Mouse (Mus musculus) MEL (cell line): ENCODE data around the gene Rela. TPM values are rescaled to one million over a fixed set of nuclear protein-coding genes. Genes with fewer than 3 reads are reported as not detected.

Experiments
- DNase-seq: peaks from one replicate; pipeline ENCODE4 v3.0.0; 2011; ENCODE audit warnings: low read depth, low spot score
- H3K27ac ChIP-seq: 2 replicates; pipeline ENCODE4 v1.5.1; 2012; ENCODE audit warnings: low read depth, mild to moderate bottlenecking, control low read depth, low read length, moderate library complexity; ENCODE audit not compliant: control insufficient read depth
- H3K27me3 ChIP-seq, 2 experiments: fragments of 150-350 bp in 1 of 2; sonication (generic) in 1 of 2; 2 replicates each; pipeline ENCODE4 v1.6.1; 2012; ENCODE audit warnings: low read length in 2 of 2, mild to moderate bottlenecking in 2 of 2, improper control_type of control experiment in 1 of 2, moderate library complexity in 1 of 2; ENCODE audit not compliant: insufficient read depth in 2 of 2, control insufficient read depth in 1 of 2
- H3K36me3 ChIP-seq, 2 experiments: 2 replicates each; pipeline ENCODE4 v1.6.1; 2012 to 2014; ENCODE audit warnings: low read length in 2 of 2, improper control_type of control experiment in 1 of 2, inconsistent platforms in 1 of 2, mild to moderate bottlenecking in 1 of 2; ENCODE audit not compliant: insufficient read depth in 2 of 2, control insufficient read depth in 1 of 2
- H3K4me1 ChIP-seq, 2 experiments: fragments of 150-350 bp in 1 of 2; sonication (generic) in 1 of 2; 2 replicates each; pipeline ENCODE4 v1.6.1; 2012; ENCODE audit warnings: low read length in 2 of 2, improper control_type of control experiment in 1 of 2, mild to moderate bottlenecking in 1 of 2; ENCODE audit not compliant: insufficient read depth in 2 of 2, control insufficient read depth in 1 of 2
- H3K4me3 ChIP-seq, 2 experiments: fragments of 150-350 bp in 1 of 2; sonication (generic) in 1 of 2; 2 replicates each; pipeline ENCODE4 v1.5.1; 2012; ENCODE audit warnings: low read depth in 2 of 2, low read length in 2 of 2, mild to moderate bottlenecking in 2 of 2, moderate library complexity in 2 of 2, control low read depth in 1 of 2, improper control_type of control experiment in 1 of 2; ENCODE audit not compliant: control insufficient read depth in 1 of 2, insufficient read depth in 1 of 2
- H3K79me2 ChIP-seq: 2 replicates; pipeline ENCODE4 v1.6.1; 2012; ENCODE audit warnings: mild to moderate bottlenecking, low read length, moderate library complexity; ENCODE audit not compliant: control insufficient read depth, poor library complexity, insufficient read depth
- H3K9ac ChIP-seq: 2 replicates; pipeline ENCODE4 v1.6.1; 2012; ENCODE audit warnings: low read depth, mild to moderate bottlenecking, control low read depth, low read length, moderate library complexity; ENCODE audit not compliant: control insufficient read depth, poor library complexity, severe bottlenecking
- H3K9me3 ChIP-seq: fragments of 150-350 bp; sonication (generic); replicated peaks from 2 replicates; pipeline ENCODE4 v1.6.1; 2012; ENCODE audit warnings: mild to moderate bottlenecking, low read length, improper control_type of control experiment, moderate library complexity; ENCODE audit not compliant: insufficient read depth
- BHLHE40 ChIP-seq: IDR thresholded peaks from 2 replicates; pipeline ENCODE4 v1.6.1; 2012; ENCODE audit warnings: low read depth, mild to moderate bottlenecking, inconsistent platforms, low read length, improper control_type of control experiment, borderline replicate concordance
- CHD1 ChIP-seq: IDR thresholded peaks from 2 replicates; pipeline ENCODE4 v1.6.1; 2012; ENCODE audit warnings: low read depth, mild to moderate bottlenecking, inconsistent platforms, low read length, improper control_type of control experiment
- CHD2 ChIP-seq: IDR thresholded peaks from 2 replicates; pipeline ENCODE4 v1.6.1; 2011; ENCODE audit warnings: low read length, improper control_type of control experiment
- CTCF ChIP-seq, 3 experiments: IDR thresholded peaks in 2 of 3; conservative IDR thresholded peaks in 1 of 3; 2 replicates each; pipeline ENCODE4 v1.5.1; 2011 to 2012; ENCODE audit warnings: low read length in 3 of 3, low read depth in 2 of 3, mild to moderate bottlenecking in 2 of 3, improper control_type of control experiment in 1 of 3, inconsistent platforms in 1 of 3, mixed read lengths in 1 of 3, moderate library complexity in 1 of 3; ENCODE audit not compliant: control insufficient read depth in 1 of 3, insufficient read depth in 1 of 3, poor library complexity in 1 of 3, severe bottlenecking in 1 of 3
- E2F4 ChIP-seq: IDR thresholded peaks from 2 replicates; pipeline ENCODE4 v1.6.1; 2011; ENCODE audit warnings: low read depth, low read length, improper control_type of control experiment, borderline replicate concordance
- EP300 ChIP-seq, 2 experiments: IDR thresholded peaks; 2 replicates each; pipeline ENCODE4 v1.6.1; 2011; ENCODE audit warnings: improper control_type of control experiment in 2 of 2, low read length in 2 of 2, low read depth in 1 of 2, mild to moderate bottlenecking in 1 of 2
- ETS1 ChIP-seq: IDR thresholded peaks from 2 replicates; pipeline ENCODE4 v1.6.1; 2012; ENCODE audit warnings: low read depth, mild to moderate bottlenecking, inconsistent platforms, low read length, improper control_type of control experiment, moderate library complexity
- GABPA ChIP-seq: IDR thresholded peaks from 2 replicates; pipeline ENCODE4 v1.6.1; 2012; ENCODE audit warnings: low read depth, mild to moderate bottlenecking, inconsistent platforms, low read length, improper control_type of control experiment, moderate library complexity
- GATA1 ChIP-seq: IDR thresholded peaks from 2 replicates; pipeline ENCODE4 v1.6.1; 2011; ENCODE audit warnings: low read depth, low read length, improper control_type of control experiment
- HCFC1 ChIP-seq: IDR thresholded peaks from 2 replicates; pipeline ENCODE4 v1.6.1; 2012; ENCODE audit warnings: low read depth, mild to moderate bottlenecking, inconsistent platforms, low read length, improper control_type of control experiment, moderate library complexity
- JUND ChIP-seq: IDR thresholded peaks from 2 replicates; pipeline ENCODE4 v1.6.1; 2011; ENCODE audit warnings: low read depth, mild to moderate bottlenecking, improper control_type of control experiment, low read length
- KAT2A ChIP-seq: conservative IDR thresholded peaks from 2 replicates; pipeline ENCODE4 v1.6.1; 2012; ENCODE audit warnings: low read depth, low read length, improper control_type of control experiment, inconsistent platforms
- MAFK ChIP-seq: IDR thresholded peaks from 2 replicates; pipeline ENCODE4 v1.6.1; 2011; ENCODE audit warnings: low read depth, mild to moderate bottlenecking, low read length, improper control_type of control experiment, borderline replicate concordance
- MAZ ChIP-seq: IDR thresholded peaks from 2 replicates; pipeline ENCODE4 v1.6.1; 2012; ENCODE audit warnings: low read depth, mild to moderate bottlenecking, inconsistent platforms, low read length, improper control_type of control experiment
- MEF2A ChIP-seq: IDR thresholded peaks from 2 replicates; pipeline ENCODE4 v1.6.1; 2014; ENCODE audit warnings: low read depth, mild to moderate bottlenecking, inconsistent platforms, low read length, improper control_type of control experiment; ENCODE audit not compliant: poor library complexity, insufficient replicate concordance, severe bottlenecking; ENCODE audit errors: extremely low read depth
- MXI1 ChIP-seq: IDR thresholded peaks from 2 replicates; pipeline ENCODE4 v1.6.1; 2011; ENCODE audit warnings: mild to moderate bottlenecking, low read depth, low read length, improper control_type of control experiment
- MYB ChIP-seq: IDR thresholded peaks from 2 replicates; pipeline ENCODE4 v1.6.1; 2011; ENCODE audit warnings: mild to moderate bottlenecking, low read depth, low read length, improper control_type of control experiment
- MYC ChIP-seq: IDR thresholded peaks from 2 replicates; pipeline ENCODE4 v1.6.1; 2011; ENCODE audit warnings: low read depth, mild to moderate bottlenecking, low read length, improper control_type of control experiment, moderate library complexity
- NELFE ChIP-seq: IDR thresholded peaks from 2 replicates; pipeline ENCODE4 v1.6.1; 2011; ENCODE audit warnings: low read depth, low read length, improper control_type of control experiment
- POLR2A ChIP-seq, 2 experiments: IDR thresholded peaks; 2 replicates each; pipeline ENCODE4 v1.6.1; 2011 to 2012; ENCODE audit warnings: low read length in 2 of 2, mild to moderate bottlenecking in 2 of 2, control low read depth in 1 of 2, improper control_type of control experiment in 1 of 2, low read depth in 1 of 2, moderate library complexity in 1 of 2; ENCODE audit not compliant: control insufficient read depth in 1 of 2, insufficient read depth in 1 of 2, poor library complexity in 1 of 2
- POLR2AphosphoS2 ChIP-seq: IDR thresholded peaks from 2 replicates; pipeline ENCODE4 v1.6.1; 2011; ENCODE audit warnings: low read length, improper control_type of control experiment
- POLR2AphosphoS5 ChIP-seq: IDR thresholded peaks from 2 replicates; pipeline ENCODE4 v1.6.1; 2012; ENCODE audit warnings: low read depth, borderline replicate concordance, mild to moderate bottlenecking, inconsistent platforms, low read length, moderate library complexity, mixed read lengths
- RAD21 ChIP-seq: IDR thresholded peaks from 2 replicates; pipeline ENCODE4 v1.6.1; 2011; ENCODE audit warnings: mild to moderate bottlenecking, low read depth, low read length, improper control_type of control experiment
- RCOR1 ChIP-seq: IDR thresholded peaks from 2 replicates; pipeline ENCODE4 v1.6.1; 2012; ENCODE audit warnings: low read depth, mild to moderate bottlenecking, inconsistent platforms, low read length, improper control_type of control experiment
- SIN3A ChIP-seq: IDR thresholded peaks from 2 replicates; pipeline ENCODE4 v1.6.1; 2012; ENCODE audit warnings: low read length, improper control_type of control experiment, inconsistent platforms
- SMC3 ChIP-seq: IDR thresholded peaks from 2 replicates; pipeline ENCODE4 v1.6.1; 2011; ENCODE audit warnings: low read depth, low read length, improper control_type of control experiment
- TAL1 ChIP-seq: IDR thresholded peaks from 2 replicates; pipeline ENCODE4 v1.6.1; 2012; ENCODE audit warnings: mild to moderate bottlenecking, inconsistent platforms, low read length, moderate library complexity, mixed read lengths
- TBP ChIP-seq: IDR thresholded peaks from 2 replicates; pipeline ENCODE4 v1.8.0; 2011; ENCODE audit warnings: low read depth, low read length, improper control_type of control experiment
- TCF12 ChIP-seq: IDR thresholded peaks from 2 replicates; pipeline ENCODE4 v1.6.1; 2014; ENCODE audit warnings: low read depth, mild to moderate bottlenecking, inconsistent platforms, low read length, improper control_type of control experiment, moderate library complexity
- UBTF ChIP-seq: IDR thresholded peaks from 2 replicates; pipeline ENCODE4 v1.6.1; 2012; ENCODE audit warnings: low read depth, mild to moderate bottlenecking, inconsistent platforms, low read length, improper control_type of control experiment, moderate library complexity, borderline replicate concordance; ENCODE audit not compliant: insufficient read depth
- USF1 ChIP-seq: IDR thresholded peaks from 2 replicates; pipeline ENCODE4 v1.6.1; 2014; ENCODE audit warnings: low read depth, mild to moderate bottlenecking, inconsistent platforms, low read length, improper control_type of control experiment, moderate library complexity
- USF2 ChIP-seq, 2 experiments: IDR thresholded peaks; 2 replicates each; pipeline ENCODE4 v1.6.1; 2011 to 2012; ENCODE audit warnings: improper control_type of control experiment in 2 of 2, low read length in 2 of 2, borderline replicate concordance in 1 of 2, inconsistent platforms in 1 of 2, low read depth in 1 of 2, mild to moderate bottlenecking in 1 of 2; ENCODE audit not compliant: insufficient read depth in 1 of 2
- ZC3H11A ChIP-seq: IDR thresholded peaks from 2 replicates; pipeline ENCODE4 v1.6.1; 2012; ENCODE audit warnings: low read depth, mild to moderate bottlenecking, inconsistent platforms, low read length, improper control_type of control experiment
- ZKSCAN1 ChIP-seq: IDR thresholded peaks from 2 replicates; pipeline ENCODE4 v1.6.1; 2012; ENCODE audit warnings: low read depth, mild to moderate bottlenecking, inconsistent platforms, low read length, improper control_type of control experiment, moderate library complexity
- ZMIZ1 ChIP-seq: IDR thresholded peaks from 2 replicates; pipeline ENCODE4 v1.6.1; 2012; ENCODE audit warnings: low read depth, mild to moderate bottlenecking, inconsistent platforms, low read length, improper control_type of control experiment, moderate library complexity
- ZNF384 ChIP-seq: IDR thresholded peaks from 2 replicates; pipeline ENCODE4 v1.6.1; 2012; ENCODE audit warnings: low read depth, mild to moderate bottlenecking, inconsistent platforms, low read length, improper control_type of control experiment
- polyA plus RNA-seq, 2 experiments: library from polyadenylated mRNA; stranded (reverse) in 1 of 2; unstranded in 1 of 2; fragments of >175 nt in 1 of 2; fragments of >200 nt in 1 of 2; gene quantifications; 2 replicates each; pipeline versions ENCODE4 v1.2.1 to v1.2.4; 2012; ENCODE audit warnings: low replicate concordance in 2 of 2, low read depth in 1 of 2; ENCODE audit not compliant: insufficient read length in 2 of 2, insufficient read depth in 1 of 2, missing spikeins in 1 of 2
- total RNA-seq: library from RNA; depleted of rRNA; stranded (reverse); fragments of 300-350 nt; gene quantifications from 2 replicates; pipeline ENCODE4 v1.2.3, GENCODE M21; 2012

Gene Rela
- total and polyA plus RNA-seq, 3 experiments = 16.4 to 61.7 TPM; not detected in 1

- H3K79me2 ChIP-seq = peaks cover 12% of the 10 kb centered on the region
- H3K9me3 ChIP-seq = no peaks in the 10 kb centered on the region
- peak; percentile 94 for DNase-seq
- H3K4me3 ChIP-seq = peak within 1 kb of the TSS; percentile 68 to 88
- H3K27ac ChIP-seq = peak within 1 kb of the TSS; percentile 72
- H3K4me1 ChIP-seq = peaks cover 0 to 9% of the 10 kb centered on the region in 2 experiments; a peak in 3 of 4 replicates
- peak within 1 kb of the TSS; percentile 87 for H3K9ac ChIP-seq
- no peaks in the 10 kb centered on the region for H3K27me3 ChIP-seq
- peaks cover 0 to 5% of the 10 kb centered on the region in 2 experiments; a peak in 2 of 4 replicates for H3K36me3 ChIP-seq
- TF ChIP-seq E2F4 (no peak), SMC3 (no peak), NELFE (peak; percentile 90), MAFK (no peak), POLR2AphosphoS2 (peak; percentile 72; the same call in 1 of the 2 replicates), ETS1 (0 out of 2 replicates have a peak, but pooled peaks have one; percentile 4), POLR2A (IDR thresholded peaks at IDR 0.05; ENCODE audit: control insufficient read depth in 1 of 2, insufficient read depth in 1 of 2, low read depth in 1 of 2, low read length in 2 of 2, poor library complexity in 1 of 2) (peak; percentile 88 to 95), CHD1 (0 out of 2 replicates have a peak, but pooled peaks have one; percentile 34), ZNF384 (no peak), JUND (no peak), POLR2AphosphoS5 (no peak), SIN3A (peak; percentile 91), RAD21 (no peak), USF2 (IDR thresholded peaks at IDR 0.05; ENCODE audit: borderline replicate concordance in 1 of 2, insufficient read depth in 1 of 2, low read depth in 1 of 2, low read length in 2 of 2) (no peak), EP300 (IDR thresholded peaks at IDR 0.05; ENCODE audit: low read depth in 1 of 2, low read length in 2 of 2) (no peak), KAT2A (peak; percentile 91), USF1 (no peak), MYB (no peak), TBP (peak; percentile 94), UBTF (no peak), CTCF (IDR thresholded peaks at IDR 0.05 in 2 of 3, conservative IDR thresholded peaks at IDR 0.05 in 1 of 3; ENCODE audit: control insufficient read depth in 1 of 3, insufficient read depth in 1 of 3, low read depth in 2 of 3, low read length in 3 of 3, poor library complexity in 1 of 3, severe bottlenecking in 1 of 3) (no peak), GATA1 (no peak), CHD2 (no peak), HCFC1 (peak; percentile 98), TCF12 (peak; percentile 58; the same call in 1 of the 2 replicates), TAL1 (no peak), MXI1 (0 out of 2 replicates have a peak, but pooled peaks have one; percentile 58), ZMIZ1 (no peak), MYC (peak; percentile 90), ZKSCAN1 (no peak), MEF2A (no peak), ZC3H11A (no peak), MAZ (no peak), RCOR1 (no peak), GABPA (no peak), BHLHE40 (no peak)
Observed at GRCm38 (mm10) chr19:5601752-5602541, 35.3 kb upstream of the Rela start, which contains the start of gene Rnaseh2c. Gene Rnaseh2c, plus strand, starts transcription at chr19:5601873.
